Mouse (Mus musculus): ENCODE data around the gene Zdhhc4. TPM values are rescaled to one million over a fixed set of nuclear protein-coding genes. Genes with fewer than 3 reads are reported as not detected.

Zdhhc4 gene
- polyA plus RNA-seq, 1 experiment from 2014 or later = 72.5 TPM

GRCm38 (mm10) chr5:143292879-143293278, 36.2 kb downstream of the Zdhhc4 start:
- 2% methylated on average over 19 of the region's 19 CpGs for WGBS
- peak; percentile 51 for DNase-seq (ENCODE audit: low spot score)

GRCm38 (mm10) chr5:143289299-143289698, 39.8 kb downstream of the Zdhhc4 start:
- 73% methylated on average over 9 of the region's 9 CpGs for WGBS
- no peak overlapping the region for H3K27ac ChIP-seq
- H3K4me1 ChIP-seq = peaks cover 33% of the 10 kb centered on the region
- H3K27me3 ChIP-seq (ENCODE audit: low read depth, poor library complexity, severe bottlenecking) = peaks cover 100% of the 10 kb centered on the region
- no peak overlapping the region for H3K4me3 ChIP-seq
- no peaks in the 10 kb centered on the region for H3K9me3 ChIP-seq (replicated peaks)
- DNase-seq (ENCODE audit: low spot score) = no peak
- H3K36me3 ChIP-seq = no peaks in the 10 kb centered on the region

More at GRCm38 (mm10) chr5:143292879-143293278, 36.2 kb downstream of the Zdhhc4 start:
- Histone ChIP-seq H3K4me1 (peaks cover 27% of the 10 kb centered on the region), H3K27me3 (ENCODE audit: low read depth, poor library complexity, severe bottlenecking) (peaks cover 72% of the 10 kb centered on the region), H3K27ac (peak overlapping the region; percentile 67), H3K36me3 (peaks cover 4% of the 10 kb centered on the region; the same call in 1 of the 2 replicates), H3K9me3 (replicated peaks) (no peaks in the 10 kb centered on the region), H3K4me3 (peak overlapping the region; percentile 61)

- H3K27me3 ChIP-seq (ENCODE audit: low read depth, poor library complexity, severe bottlenecking) = peaks cover 98% of the 10 kb centered on the region
- H3K4me3 ChIP-seq = peak overlapping the region; percentile 49
- no peaks in the 10 kb centered on the region for H3K9me3 ChIP-seq (replicated peaks)
- H3K4me1 ChIP-seq = peaks cover 27% of the 10 kb centered on the region
- DNase-seq (ENCODE audit: low spot score) = no peak
- no peaks in the 10 kb centered on the region for H3K36me3 ChIP-seq
- WGBS = 14% methylated on average over 9 of the region's 9 CpGs
- peak overlapping the region; percentile 10; the same call in 1 of the 2 replicates for H3K27ac ChIP-seq
These were observed 40.6 kb downstream of the Zdhhc4 start for GRCm38 (mm10) chr5:143288378-143288911.

DNA sequence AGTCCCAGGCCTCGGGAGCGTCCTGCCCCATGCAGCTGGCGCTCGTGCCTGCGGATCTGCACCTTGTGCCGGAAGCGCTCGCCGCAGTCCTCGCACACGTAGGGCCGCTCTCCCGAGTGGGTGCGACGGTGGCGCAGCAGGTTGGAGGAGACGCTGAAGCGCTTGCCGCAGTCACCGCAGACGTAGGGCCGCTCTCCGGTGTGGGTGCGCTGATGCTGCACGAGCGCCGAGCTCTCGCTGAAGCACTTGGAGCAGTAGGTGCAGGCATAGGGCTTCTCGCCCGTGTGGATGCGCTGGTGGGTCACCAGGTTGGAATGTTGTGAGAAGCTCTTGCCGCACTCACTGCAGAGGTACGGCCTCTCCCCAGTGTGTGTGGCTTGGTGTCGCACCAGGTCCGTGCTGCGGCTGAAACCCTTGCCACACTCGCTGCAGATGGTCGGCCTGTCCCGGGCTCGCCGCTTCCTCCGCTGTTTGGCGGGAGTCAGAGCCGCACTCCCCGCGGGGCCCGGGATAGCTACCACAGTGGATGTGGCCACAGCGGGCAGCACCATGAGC, 41.2 kb downstream of the Zdhhc4 start:
- DNase-seq (ENCODE audit: low spot score) = peak; percentile 59
- Histone ChIP-seq H3K27ac (0 out of 2 replicates have a peak overlapping the region, but pooled peaks have one; percentile 1), H3K4me3 (peak overlapping the region; percentile 49), H3K9me3 (replicated peaks) (no peaks in the 10 kb centered on the region), H3K36me3 (no peaks in the 10 kb centered on the region), H3K4me1 (peaks cover 21% of the 10 kb centered on the region), H3K27me3 (ENCODE audit: low read depth, poor library complexity, severe bottlenecking) (peaks cover 97% of the 10 kb centered on the region)
- under 1% methylated on average over 48 of the region's 48 CpGs for WGBS

- WGBS = 43% methylated on average over 6 of the region's 6 CpGs
- Histone ChIP-seq H3K4me3 (no peak overlapping the region), H3K27ac (no peak overlapping the region), H3K9me3 (replicated peaks) (no peaks in the 10 kb centered on the region), H3K4me1 (peaks cover 18% of the 10 kb centered on the region), H3K27me3 (ENCODE audit: low read depth, poor library complexity, severe bottlenecking) (peaks cover 90% of the 10 kb centered on the region), H3K36me3 (no peaks in the 10 kb centered on the region)
- DNase-seq (ENCODE audit: low spot score) = no peak
These were observed 44.3 kb downstream of the Zdhhc4 start for GRCm38 (mm10) chr5:143284762-143285161.

DNA sequence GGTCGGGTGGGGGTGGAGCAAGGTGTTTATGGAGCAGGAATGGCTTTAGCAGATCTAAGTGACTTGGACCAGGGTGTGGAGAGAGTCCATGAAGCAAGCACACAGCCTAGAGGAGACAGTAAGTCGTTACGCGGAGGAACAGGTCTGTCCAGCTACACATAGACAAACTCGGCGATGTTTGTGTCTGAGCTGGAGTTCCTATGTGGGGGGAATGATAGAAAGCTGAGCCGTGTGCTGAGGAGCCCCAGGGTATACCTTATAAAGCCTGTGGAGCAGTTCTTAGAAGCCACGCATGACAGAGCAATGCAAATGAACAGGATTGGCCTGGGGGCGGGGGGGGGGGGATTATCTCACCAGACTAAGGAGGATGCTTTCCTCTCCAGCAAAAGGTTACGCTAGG, 49.8 kb downstream of the Zdhhc4 start:
- Histone ChIP-seq H3K4me1 (no peaks in the 10 kb centered on the region), H3K27me3 (ENCODE audit: low read depth, poor library complexity, severe bottlenecking) (peaks cover 70% of the 10 kb centered on the region), H3K4me3 (no peak overlapping the region), H3K36me3 (no peaks in the 10 kb centered on the region), H3K9me3 (replicated peaks) (no peaks in the 10 kb centered on the region), H3K27ac (no peak overlapping the region)
- DNase-seq (ENCODE audit: low spot score) = no peak
- 49% methylated on average over 10 of the region's 10 CpGs for WGBS

GRCm38 (mm10) chr5:143275761-143276160, 53.3 kb downstream of the Zdhhc4 start:
- Histone ChIP-seq H3K27me3 (ENCODE audit: low read depth, poor library complexity, severe bottlenecking) (peaks cover 45% of the 10 kb centered on the region), H3K36me3 (peaks cover 8% of the 10 kb centered on the region; the same call in 1 of the 2 replicates), H3K9me3 (replicated peaks) (no peaks in the 10 kb centered on the region), H3K27ac (no peak overlapping the region), H3K4me1 (peaks cover 6% of the 10 kb centered on the region), H3K4me3 (no peak overlapping the region)
- WGBS = 64% methylated on average over 5 of the region's 5 CpGs
- no peak for DNase-seq (ENCODE audit: low spot score)

- no peak overlapping the region for H3K27ac ChIP-seq
- peaks cover 10% of the 10 kb centered on the region; the same call in 1 of the 2 replicates for H3K36me3 ChIP-seq
- peaks cover 25% of the 10 kb centered on the region for H3K4me1 ChIP-seq
- H3K4me3 ChIP-seq = no peak overlapping the region
- H3K9me3 ChIP-seq (replicated peaks) = no peaks in the 10 kb centered on the region
- H3K27me3 ChIP-seq (ENCODE audit: low read depth, poor library complexity, severe bottlenecking) = peaks cover 23% of the 10 kb centered on the region; the same call in 1 of the 2 replicates
- no peak for DNase-seq (ENCODE audit: low spot score)
- WGBS = 90% methylated on average over 16 of the region's 16 CpGs
These were observed 56.3 kb downstream of the Zdhhc4 start for GRCm38 (mm10) chr5:143272540-143273330.

GRCm38 (mm10) chr5:143272108-143272507, 56.9 kb downstream of the Zdhhc4 start:
- no peaks in the 10 kb centered on the region for H3K9me3 ChIP-seq (replicated peaks)
- peaks cover 18% of the 10 kb centered on the region; the same call in 1 of the 2 replicates for H3K27me3 ChIP-seq (ENCODE audit: low read depth, poor library complexity, severe bottlenecking)
- no peak for DNase-seq (ENCODE audit: low spot score)
- no peak overlapping the region for H3K4me3 ChIP-seq
- WGBS = 82% methylated on average over 3 of the region's 3 CpGs
- peaks cover 25% of the 10 kb centered on the region for H3K4me1 ChIP-seq
- peaks cover 11% of the 10 kb centered on the region; the same call in 1 of the 2 replicates for H3K36me3 ChIP-seq
- H3K27ac ChIP-seq = no peak overlapping the region

- Histone ChIP-seq H3K27ac (no peak overlapping the region), H3K27me3 (ENCODE audit: low read depth, poor library complexity, severe bottlenecking) (peaks cover 13% of the 10 kb centered on the region; the same call in 1 of the 2 replicates), H3K4me1 (peaks cover 25% of the 10 kb centered on the region), H3K36me3 (peaks cover 11% of the 10 kb centered on the region; the same call in 1 of the 2 replicates), H3K9me3 (replicated peaks) (no peaks in the 10 kb centered on the region), H3K4me3 (no peak overlapping the region)
- 91% methylated on average over 6 of the region's 6 CpGs for WGBS
- no peak for DNase-seq (ENCODE audit: low spot score)
These were observed 57.4 kb downstream of the Zdhhc4 start for GRCm38 (mm10) chr5:143271642-143272041.

- peak overlapping the region; percentile 96 for H3K27ac ChIP-seq
- H3K4me1 ChIP-seq = peaks cover 25% of the 10 kb centered on the region
- WGBS = 6% methylated on average over 12 of the region's 12 CpGs
- DNase-seq (ENCODE audit: low spot score) = no peak
- peak overlapping the region; percentile 88 for H3K4me3 ChIP-seq
- H3K27me3 ChIP-seq (ENCODE audit: low read depth, poor library complexity, severe bottlenecking) = no peaks in the 10 kb centered on the region
- no peaks in the 10 kb centered on the region for H3K9me3 ChIP-seq (replicated peaks)
- peaks cover 11% of the 10 kb centered on the region; the same call in 1 of the 2 replicates for H3K36me3 ChIP-seq
These were observed 58.9 kb downstream of the Zdhhc4 start for GRCm38 (mm10) chr5:143270151-143270519.

DNA sequence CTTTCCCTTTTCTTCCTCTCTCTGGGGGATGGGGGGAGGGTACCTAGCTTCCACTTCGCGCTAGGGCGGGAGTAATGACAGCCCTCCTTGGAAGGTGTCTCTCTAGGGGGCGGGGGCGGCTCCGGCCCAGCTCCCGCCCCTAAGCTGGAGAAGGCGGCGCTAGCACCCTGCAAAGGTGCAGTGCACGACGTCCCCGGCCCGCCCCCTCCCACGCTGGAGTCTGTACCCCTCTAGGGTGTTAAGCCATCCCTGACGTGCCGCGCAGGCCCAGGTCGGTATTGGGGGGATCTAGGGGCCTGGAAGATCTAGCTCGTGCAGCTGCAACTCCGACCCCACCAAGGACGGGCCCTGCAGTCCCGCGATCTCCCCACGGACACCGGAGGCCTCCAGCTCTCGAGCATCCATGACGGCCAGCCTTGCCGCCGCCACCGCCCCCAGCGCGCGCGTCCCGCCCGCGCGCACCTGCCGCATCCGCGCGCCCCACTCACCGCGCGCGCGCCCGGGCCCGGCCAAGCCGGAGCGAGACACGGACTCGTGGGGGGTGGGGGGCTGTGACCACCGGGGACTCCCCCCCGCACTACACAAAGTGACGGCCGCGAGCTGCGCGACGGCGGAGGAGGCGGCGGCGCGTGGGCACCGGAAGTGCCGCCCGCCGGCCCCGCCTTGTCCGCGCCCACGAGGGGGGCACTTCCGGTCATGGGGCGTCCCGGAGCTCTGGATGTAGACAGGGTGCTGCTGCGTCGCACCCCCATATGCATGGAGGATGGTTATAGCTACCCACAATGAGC, 59.5 kb downstream of the Zdhhc4 start, which contains the start of gene Zfp316:
Gene Zfp316 (minus strand): TSS at position 660 of the 788 bp plus-strand sequence.
- WGBS = under 1% methylated on average over 79 of the region's 79 CpGs
- Histone ChIP-seq H3K27me3 (ENCODE audit: low read depth, poor library complexity, severe bottlenecking) (no peaks in the 10 kb centered on the region), H3K4me3 (peak within 1 kb of the TSS; percentile 88), H3K27ac (peak within 1 kb of the TSS; percentile 96), H3K4me1 (peaks cover 27% of the 10 kb centered on the region), H3K9me3 (replicated peaks) (no peaks in the 10 kb centered on the region), H3K36me3 (peaks cover 16% of the 10 kb centered on the region)
- peak; percentile 77 for DNase-seq (ENCODE audit: low spot score)

All from limb, embryonic 10.5 days (tissue).